Mouse (Mus musculus) liver, adult (tissue): ENCODE results near the gene Evi2a.

Source experiments
- GATA4 ChIP-seq: IDR thresholded peaks from 2 replicates; pipeline ENCODE4 v1.6.1; 2014; ENCODE audit warnings: mild to moderate bottlenecking, low read length; ENCODE audit not compliant: insufficient replicate concordance

Evi2a gene

GRCm38 (mm10) chr11:79504506-79504905, 25.9 kb downstream of the Evi2a start:
- no peak for TF ChIP-seq GATA4

GRCm38 (mm10) chr11:79503845-79504244, 26.6 kb downstream of the Evi2a start, which contains the start of gene Omg:
Gene Omg (minus strand): TSS chr11:79504084.
- no peak for TF ChIP-seq GATA4

- TF ChIP-seq GATA4, result no peak
Measured at GRCm38 (mm10) chr11:79502917-79503316, 27.5 kb downstream of the Evi2a start.

- no peak for TF ChIP-seq GATA4
Measured at GRCm38 (mm10) chr11:79494976-79495800, 35.2 kb downstream of the Evi2a start.

GRCm38 (mm10) chr11:79484721-79485120, 45.7 kb downstream of the Evi2a start:
- no peak for TF ChIP-seq GATA4

GRCm38 (mm10) chr11:79483876-79484528, 46.4 kb downstream of the Evi2a start:
- no peak for TF ChIP-seq GATA4

GRCm38 (mm10) chr11:79483392-79483791, 47.0 kb downstream of the Evi2a start:
- no peak for TF ChIP-seq GATA4
